ENCODE assay signal across 9 mouse cellular contexts in the genomic region with DNA sequence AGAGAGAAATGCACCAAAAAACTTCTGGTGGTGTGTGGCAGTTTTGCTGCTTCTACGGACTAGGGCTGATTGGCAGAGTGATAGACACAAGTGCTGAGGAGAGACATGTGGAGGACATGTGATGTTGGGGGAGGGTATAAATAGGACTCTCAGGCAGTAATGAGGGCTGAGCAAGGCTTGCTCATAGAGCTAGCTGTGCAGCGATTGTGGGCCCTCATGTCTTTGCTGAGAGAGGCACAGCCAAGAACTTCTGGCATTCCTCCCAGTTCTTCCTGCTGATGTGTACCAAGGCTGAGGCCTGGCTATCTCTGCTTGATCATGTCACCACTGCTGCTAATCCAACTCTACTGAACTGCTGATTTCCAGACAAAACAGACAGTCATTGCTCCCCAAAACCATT.
A peak's percentile ranks its signal among the peaks of the same experiment; 100 is the strongest.
DNase-seq lines count a peak whose midpoint lies in the region; ATAC-seq lines count a peak whose summit lies in the region.
"Had no signal": no experiment of that assay in that cellular context is flagged by ENCODE, and none has a peak within 500 bp of the region (broad histone marks: within the 10 kb centered on the region; RNA-seq: fewer than 3 reads in every experiment).

No protein-coding gene starts in this region.

- ATAC-seq in heart, embryonic 13.5 days (ENCODE audit: extremely low read depth, insufficient number of reproducible peaks, low FRiP score, low TSS enrichment) = no peak
- ATAC-seq in activated CD4-positive, CD25-positive, alpha-beta regulatory T cell, adult 4 months = no peak

- peak overlapping the region; percentile 67 for H3K27ac ChIP-seq in heart, embryonic 13.5 days (replicated peaks)

- WGBS in heart, embryonic 13.5 days = 21% methylated on average over 2 of the region's 2 CpGs

- no peaks in the 10 kb centered on the region for H3K36me3 ChIP-seq in heart, embryonic 13.5 days

- no peak overlapping the region for H3K4me2 ChIP-seq in heart, embryonic 13.5 days

- no peak overlapping the region for H3K9ac ChIP-seq in heart, embryonic 13.5 days

- H3K4me1 ChIP-seq in heart, embryonic 13.5 days = peaks cover 41% of the 10 kb centered on the region
- H3K4me1 ChIP-seq: megakaryocyte, embryonic 14.5 days had no signal

- H3K27me3 ChIP-seq in heart, embryonic 13.5 days (replicated peaks) = no peaks in the 10 kb centered on the region
- H3K27me3 ChIP-seq: megakaryocyte, embryonic 14.5 days had no signal

- no peak overlapping the region for H3K4me3 ChIP-seq in heart, embryonic 13.5 days
- H3K4me3 ChIP-seq: megakaryocyte, embryonic 14.5 days had no signal

- DNase-seq in kidney, adult 11 months = peak; percentile 51
- DNase-seq in kidney, postnatal 4 days = no peak
- peak; percentile 10 for DNase-seq in 3134 (ENCODE audit: extremely low read depth, insufficient read length, low spot score)
- peak; percentile 80 for DNase-seq in adrenal gland, adult 2 months
- peak; percentile 64 for DNase-seq in lung, postnatal 36 days
- DNase-seq in cerebellum, adult 9-11 months = no peak

- H3K9me3 ChIP-seq in heart, embryonic 13.5 days = no peaks in the 10 kb centered on the region
- H3K9me3 ChIP-seq: megakaryocyte, embryonic 14.5 days had no signal

Comparison
In these comparisons a context has a peak if more than half of its experiments do, and no peak if none do; other contexts are left out.
1. DNase-seq: peak in kidney, adult 11 months (single experiment), 3134 (single experiment), adrenal gland, adult 2 months (single experiment) and lung, postnatal 36 days (single experiment); none in kidney, postnatal 4 days (0 of 2) and cerebellum, adult 9-11 months (single experiment).